Comparison of ENCODE assay signal across 7 mouse cellular contexts in genomic region chr2:126707438-126707779, GRCm38 (mm10). TPM values are rescaled to one million over a fixed set of nuclear protein-coding genes. Genes with fewer than 3 reads are reported as not detected.
DNase-seq lines count a peak whose midpoint lies in the region; ATAC-seq and TF ChIP-seq lines count a peak whose summit lies in the region.

No protein-coding gene starts in this region.

- H3K9me3 ChIP-seq in forebrain, embryonic 14.5 days (replicated peaks; ENCODE audit: control insufficient read depth, low read length), result no peaks in the 10 kb centered on the region
- H3K9me3 ChIP-seq in liver, embryonic 13.5 days (replicated peaks), result no peaks in the 10 kb centered on the region

- peak overlapping the region; percentile 80 for H3K27ac ChIP-seq in spleen, adult 2 months (ENCODE audit: insufficient read depth, low read length)
- H3K27ac ChIP-seq in forebrain, embryonic 14.5 days (ENCODE audit: low read depth, low read length), result peak overlapping the region; percentile 79
- peak overlapping the region; percentile 72 for H3K27ac ChIP-seq in liver, embryonic 13.5 days

- peak overlapping the region; percentile 87 for H3K9ac ChIP-seq in forebrain, embryonic 14.5 days (ENCODE audit: low read length)
- peak overlapping the region; percentile 85 for H3K9ac ChIP-seq in liver, embryonic 13.5 days

- no peak for DNase-seq in spleen, adult 2 months (ENCODE audit: low read depth in 1 of 2, low spot score in 2 of 2)
- DNase-seq in spleen, postnatal 4 days (ENCODE audit: low spot score in 2 of 2), result no peak
- DNase-seq in forebrain, embryonic 14.5 days (ENCODE audit: low spot score), result no peak
- DNase-seq in liver, embryonic 13.5 days, result no peak
- DNase-seq in right cerebral cortex, postnatal 25 days, result no peak
- DNase-seq in layer of hippocampus, adult 9-11 months, result no peak
- DNase-seq in T-cell, adult 2 months (ENCODE audit: low spot score), result no peak

- H3K36me3 ChIP-seq in spleen, adult 2 months (ENCODE audit: control insufficient read depth, insufficient read depth, low read length), result no peaks in the 10 kb centered on the region; the same call in 1 of the 2 replicates
- no peaks in the 10 kb centered on the region for H3K36me3 ChIP-seq in forebrain, embryonic 14.5 days (ENCODE audit: control insufficient read depth, insufficient read depth, low read length)
- no peaks in the 10 kb centered on the region for H3K36me3 ChIP-seq in liver, embryonic 13.5 days

- WGBS in spleen, adult 2 months, result under 1% methylated on average over 23 of the region's 23 CpGs
- WGBS in forebrain, embryonic 14.5 days, result under 1% methylated on average over 22 of the region's 23 CpGs
- WGBS in liver, embryonic 13.5 days (ENCODE audit: insufficient replicate concordance), result under 1% methylated on average over 23 of the region's 23 CpGs

- no peaks in the 10 kb centered on the region for H3K27me3 ChIP-seq in spleen, adult 2 months (ENCODE audit: control insufficient read depth, insufficient read depth, low read length)
- 0 out of 2 replicates have a peak, but pooled peaks cover 3% of the 10 kb centered on the region for H3K27me3 ChIP-seq in forebrain, embryonic 14.5 days (replicated peaks; ENCODE audit: control insufficient read depth, insufficient read depth, low read length)
- peaks cover 10% of the 10 kb centered on the region; the same call in 1 of the 2 replicates for H3K27me3 ChIP-seq in liver, embryonic 13.5 days

- peak overlapping the region; percentile 74 for H3K4me2 ChIP-seq in forebrain, embryonic 14.5 days (ENCODE audit: low read length)
- H3K4me2 ChIP-seq in liver, embryonic 13.5 days, result peak overlapping the region; percentile 71

- no peaks in the 10 kb centered on the region for H3K4me1 ChIP-seq in spleen, adult 2 months (ENCODE audit: control insufficient read depth, insufficient read depth, insufficient read length)
- peaks cover 4% of the 10 kb centered on the region; the same call in 1 of the 2 replicates for H3K4me1 ChIP-seq in forebrain, embryonic 14.5 days (ENCODE audit: control insufficient read depth, insufficient read depth, low read length)
- peaks cover 18% of the 10 kb centered on the region for H3K4me1 ChIP-seq in liver, embryonic 13.5 days (replicated peaks)

- TF ChIP-seq CTCF in spleen, adult 2 months (IDR thresholded peaks at IDR 0.05; ENCODE audit: extremely low read depth, insufficient read depth, insufficient read length, insufficient replicate concordance), result no peak

- TF ChIP-seq POLR2A in spleen, adult 2 months (IDR thresholded peaks at IDR 0.05; ENCODE audit: low read depth, low read length), result no peak

- ATAC-seq in forebrain, embryonic 14.5 days, result peak; percentile 80
- ATAC-seq in liver, embryonic 13.5 days (ENCODE audit: low read depth), result peak; percentile 82

- peak overlapping the region; percentile 83 for H3K4me3 ChIP-seq in spleen, adult 2 months (ENCODE audit: extremely low read depth, insufficient read depth, insufficient read length)
- H3K4me3 ChIP-seq in forebrain, embryonic 14.5 days (ENCODE audit: low read depth, low read length), result peak overlapping the region; percentile 75
- H3K4me3 ChIP-seq in liver, embryonic 13.5 days (replicated peaks), result peak overlapping the region; percentile 81

RNA-seq across cellular contexts. Expression of gene Usp8, which starts 0.3 kb away (rescaled TPM):
- polyA plus RNA-seq in spleen, adult 2 months (2012; rRNA removed), result 9.2 and 10.3 TPM in 2 replicates
- 27.8 and 28.8 TPM in 2 replicates for polyA plus RNA-seq in forebrain, embryonic 14.5 days (2014; fragmentation: Nextera tagmentation; extraction: Ambion mirVana)
- polyA plus RNA-seq in liver, embryonic 13.5 days (2015; fragmentation: Nextera tagmentation; extraction: Ambion mirVana), result 18.0 and 25.6 TPM in 2 replicates

RNA-seq across cellular contexts. Expression of gene Gabpb1, which starts 31.3 kb away (rescaled TPM):
- polyA plus RNA-seq in spleen, adult 2 months (2012; rRNA removed), result 7.4 and 8.4 TPM in 2 replicates
- polyA plus RNA-seq in forebrain, embryonic 14.5 days (2014; fragmentation: Nextera tagmentation; extraction: Ambion mirVana), result 60.3 and 63.9 TPM in 2 replicates
- 28.5 and 33.0 TPM in 2 replicates for polyA plus RNA-seq in liver, embryonic 13.5 days (2015; fragmentation: Nextera tagmentation; extraction: Ambion mirVana)
